In the genomic region with DNA sequence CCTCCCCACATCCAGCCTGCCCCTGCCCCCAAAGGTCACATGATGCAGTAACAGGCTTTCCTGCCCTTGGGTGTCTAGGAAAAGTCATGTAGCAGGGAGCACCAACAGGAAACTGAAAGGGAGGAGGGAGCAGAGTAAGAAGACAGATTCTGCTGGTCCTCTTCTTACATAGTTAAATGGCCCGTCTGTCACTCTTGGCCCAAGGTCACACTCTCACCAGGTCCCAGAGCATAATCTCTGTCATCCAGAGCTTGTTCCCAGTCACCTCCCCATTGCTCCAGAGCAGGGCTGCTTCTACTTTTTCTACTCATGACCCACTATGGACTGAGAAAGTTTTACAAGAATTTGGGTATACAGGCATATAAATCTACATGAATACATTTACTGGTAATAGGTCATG, we compare ENCODE assay signal across 18 mouse cellular contexts.
"Had no signal": no experiment of that assay in that cellular context is flagged by ENCODE, and none has a peak within 500 bp of the region (broad histone marks: within the 10 kb centered on the region; RNA-seq: fewer than 3 reads in every experiment).

No protein-coding gene starts in this region.

- H3K4me2 ChIP-seq: kidney, embryonic 15.5 days; limb, embryonic 13.5 days; liver, embryonic 12.5 days; liver, embryonic 15.5 days; midbrain, embryonic 11.5 days had no signal

- H3K9ac ChIP-seq: kidney, embryonic 15.5 days; limb, embryonic 13.5 days; liver, embryonic 12.5 days; liver, embryonic 15.5 days had no signal

- H3K4me1 ChIP-seq: liver, embryonic 12.5 days; liver, embryonic 15.5 days had no signal

- H3K27me3 ChIP-seq: kidney, embryonic 15.5 days; limb, embryonic 13.5 days; liver, embryonic 12.5 days; liver, embryonic 15.5 days had no signal

- DNase-seq: kidney, postnatal 25 days; layer of hippocampus, adult 9-11 months; layer of hippocampus, postnatal 36 days; liver; lung, adult 2 months; lung, postnatal 14 days; lung, postnatal 4 days; midbrain, embryonic 14.5 days; thymus, adult 18-20 months; thymus, postnatal 36 days had no signal

- H3K27ac ChIP-seq: kidney, embryonic 15.5 days; layer of hippocampus, adult 2 months; left cerebral cortex, adult 2 months; limb, embryonic 10.5 days; limb, embryonic 13.5 days; liver, embryonic 12.5 days; liver, embryonic 15.5 days had no signal

- H3K9me3 ChIP-seq: kidney, embryonic 15.5 days; limb, embryonic 10.5 days; limb, embryonic 13.5 days; liver, embryonic 12.5 days; liver, embryonic 15.5 days had no signal

- H3K4me3 ChIP-seq: kidney, embryonic 15.5 days; layer of hippocampus, adult 2 months; left cerebral cortex, adult 2 months; limb, embryonic 10.5 days; limb, embryonic 13.5 days; liver, embryonic 12.5 days; liver, embryonic 15.5 days had no signal

- ATAC-seq: liver, embryonic 12.5 days had no signal

- H3K36me3 ChIP-seq: kidney, embryonic 15.5 days; limb, embryonic 10.5 days; limb, embryonic 13.5 days; liver, embryonic 12.5 days; liver, embryonic 15.5 days had no signal
